Mouse (Mus musculus) embryonic facial prominence, embryonic 10.5 days (tissue): ENCODE measurements around the gene Nmur1. TPM values are rescaled to one million over a fixed set of nuclear protein-coding genes. Genes with fewer than 3 reads are reported as not detected.
A peak's percentile ranks its signal among the peaks of the same experiment; 100 is the strongest.

ENCODE experiments used
- DNase-seq: peaks from one replicate; pipeline ENCODE4 v3.0.0-alpha.2; 2017; ENCODE audit warnings: low spot score
- H3K27ac ChIP-seq: fragments of 300-500 bp; sonication (generic); replicated peaks from 2 replicates; pipeline ENCODE4 v1.5.1; 2016; ENCODE audit warnings: mild to moderate bottlenecking
- H3K27me3 ChIP-seq: fragments of 300-500 bp; sonication (generic); replicated peaks from 2 replicates; pipeline ENCODE4 v1.6.1; 2016; ENCODE audit warnings: low read depth, mild to moderate bottlenecking; ENCODE audit not compliant: poor library complexity, severe bottlenecking
- H3K36me3 ChIP-seq: fragments of 300-500 bp; sonication (generic); replicated peaks from 2 replicates; pipeline ENCODE4 v1.6.1; 2016; ENCODE audit warnings: mild to moderate bottlenecking, moderate library complexity
- H3K4me1 ChIP-seq: fragments of 300-500 bp; sonication (generic); 2 replicates; pipeline ENCODE4 v1.6.1; 2016
- H3K4me3 ChIP-seq: fragments of 300-500 bp; sonication (generic); 2 replicates; pipeline ENCODE4 v1.5.1; 2016; ENCODE audit warnings: mild to moderate bottlenecking, moderate library complexity
- H3K9me3 ChIP-seq: fragments of 300-500 bp; sonication (generic); 2 replicates; pipeline ENCODE4 v1.6.1; 2016; ENCODE audit warnings: mild to moderate bottlenecking
- WGBS: fragments of 180-500 bp; shearing (Covaris S2); methylation state at CpG from one replicate; pipeline ENCODE4 v1.1.7; 2016; 5-methylcytosine and 5-hydroxymethylcytosine counted together
- polyA plus RNA-seq: library from polyadenylated mRNA; unstranded; fragments of >200 nt; fragmentation: Nextera tagmentation; extraction: Ambion mirVana; gene quantifications from 2 replicates; pipeline ENCODE4 v1.2.1, GENCODE M21; 2016

Nmur1 gene
- polyA plus RNA-seq, 1 experiment from 2014 or later = 0.24 TPM

- DNase-seq = no peak
- H3K4me1 ChIP-seq = peaks cover 85% of the 10 kb centered on the region
- 80% methylated on average over 2 of the region's 2 CpGs for WGBS
- no peaks in the 10 kb centered on the region for H3K36me3 ChIP-seq
- H3K27me3 ChIP-seq = peaks cover 14% of the 10 kb centered on the region; the same call in 1 of the 2 replicates
- H3K9me3 ChIP-seq = no peaks in the 10 kb centered on the region
- H3K4me3 ChIP-seq = no peak overlapping the region
- peak overlapping the region; percentile 5; the same call in 1 of the 2 replicates for H3K27ac ChIP-seq
These were observed 12.5 kb upstream of the Nmur1 start for GRCm38 (mm10) chr1:86438501-86438900.

DNA sequence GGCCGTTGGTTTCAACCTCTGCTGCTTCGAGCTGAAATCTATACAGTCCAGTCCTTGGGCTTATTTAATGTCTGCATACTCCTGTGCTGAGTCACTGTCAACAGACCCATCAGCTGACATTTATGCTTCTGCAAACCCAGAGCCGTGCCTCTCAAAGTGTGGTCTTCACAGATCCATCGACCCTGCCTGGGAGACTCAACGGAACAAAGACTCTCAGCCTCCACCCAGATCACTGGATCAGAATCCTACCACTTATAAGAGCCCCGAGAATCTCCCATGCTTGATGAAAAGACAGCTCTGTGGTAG, 11.9 kb upstream of the Nmur1 start:
- DNase-seq = no peak
- Histone ChIP-seq H3K4me1 (peaks cover 85% of the 10 kb centered on the region), H3K27me3 (peaks cover 14% of the 10 kb centered on the region; the same call in 1 of the 2 replicates), H3K4me3 (no peak overlapping the region), H3K9me3 (no peaks in the 10 kb centered on the region), H3K36me3 (no peaks in the 10 kb centered on the region), H3K27ac (peak overlapping the region; percentile 5; the same call in 1 of the 2 replicates)
- WGBS = 83% methylated on average over 6 of the region's 6 CpGs

- Histone ChIP-seq H3K36me3 (no peaks in the 10 kb centered on the region), H3K27me3 (peaks cover 14% of the 10 kb centered on the region; the same call in 1 of the 2 replicates), H3K9me3 (no peaks in the 10 kb centered on the region), H3K4me1 (peaks cover 79% of the 10 kb centered on the region), H3K4me3 (no peak overlapping the region), H3K27ac (peak overlapping the region; percentile 5; the same call in 1 of the 2 replicates)
- 75% methylated on average over 9 of the region's 9 CpGs for WGBS
- no peak for DNase-seq
These were observed 11.4 kb upstream of the Nmur1 start for GRCm38 (mm10) chr1:86437219-86438013.

- peak overlapping the region; percentile 99 for H3K27ac ChIP-seq
- H3K27me3 ChIP-seq = peaks cover 14% of the 10 kb centered on the region; the same call in 1 of the 2 replicates
- DNase-seq = peak; percentile 55
- WGBS = 35% methylated on average over 13 of the region's 13 CpGs
- H3K4me1 ChIP-seq = peaks cover 59% of the 10 kb centered on the region
- H3K9me3 ChIP-seq = no peaks in the 10 kb centered on the region
- H3K36me3 ChIP-seq = no peaks in the 10 kb centered on the region
- peak overlapping the region; percentile 71 for H3K4me3 ChIP-seq
These were observed 9.3 kb upstream of the Nmur1 start for GRCm38 (mm10) chr1:86435302-86435821.

DNA sequence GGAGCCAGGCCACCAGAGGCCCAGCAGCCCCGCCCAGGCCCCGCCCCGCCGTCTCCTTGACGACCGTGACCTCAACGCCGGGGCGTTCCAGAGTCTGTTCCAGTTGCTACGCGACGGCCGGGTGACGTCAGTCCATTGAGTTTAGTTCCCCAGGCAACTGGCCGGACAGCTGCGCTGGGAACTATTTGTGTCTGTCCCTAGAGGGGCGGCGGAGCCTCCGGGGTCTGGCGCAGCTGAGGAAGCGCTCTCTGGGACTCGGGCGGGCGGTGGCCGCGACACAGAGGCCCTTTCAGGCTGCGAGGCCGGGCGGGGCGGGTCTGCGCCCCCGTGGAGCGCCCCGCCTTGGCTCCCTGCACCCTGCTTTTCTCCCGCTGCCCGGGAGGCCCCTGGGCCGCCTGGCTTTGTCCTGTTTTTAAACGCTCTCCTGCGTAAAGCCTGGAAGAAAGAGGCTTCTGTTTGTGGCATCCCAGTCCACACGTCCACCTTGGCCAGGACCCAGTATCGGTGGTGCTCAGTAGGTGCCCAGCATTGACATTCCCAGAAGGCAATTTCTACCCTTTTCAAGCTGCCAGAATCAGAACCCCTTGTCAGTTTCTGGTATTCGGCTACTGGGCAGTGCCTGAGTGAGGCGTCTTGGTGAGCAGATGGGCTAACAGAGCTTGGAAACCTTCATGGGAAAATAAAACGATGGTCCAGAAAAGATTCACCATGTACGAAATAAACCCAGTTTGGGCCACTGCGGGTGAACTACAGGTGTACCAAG, 8.6 kb upstream of the Nmur1 start:
- Histone ChIP-seq H3K9me3 (no peaks in the 10 kb centered on the region), H3K27me3 (peaks cover 11% of the 10 kb centered on the region; the same call in 1 of the 2 replicates), H3K36me3 (no peaks in the 10 kb centered on the region), H3K4me1 (peaks cover 52% of the 10 kb centered on the region), H3K4me3 (peak overlapping the region; percentile 71), H3K27ac (peak overlapping the region; percentile 99)
- 4% methylated on average over 46 of the region's 46 CpGs for WGBS
- DNase-seq = peak; percentile 100

DNA sequence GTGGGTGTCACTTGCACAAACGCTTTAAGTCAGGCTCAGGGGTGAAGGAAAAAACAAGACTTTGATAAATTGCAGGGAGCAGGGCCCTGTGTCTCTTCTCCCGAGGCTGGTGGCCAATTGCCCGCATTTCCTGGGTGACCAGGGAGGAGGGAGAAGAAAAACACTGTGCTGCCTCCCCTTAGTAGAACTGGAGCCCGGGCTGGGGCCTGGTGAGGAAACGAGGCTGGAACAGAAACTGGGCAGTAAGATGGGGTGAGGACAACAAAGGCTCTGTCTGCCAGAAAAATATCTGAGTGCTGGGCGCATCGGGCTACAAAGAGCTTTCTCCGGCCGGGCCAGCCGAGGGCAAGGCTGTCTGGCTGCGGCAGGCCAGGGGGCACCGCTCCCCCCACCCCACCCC, 8.0 kb upstream of the Nmur1 start:
- DNase-seq = no peak
- 3% methylated on average over 12 of the region's 12 CpGs for WGBS

GRCm38 (mm10) chr1:86433359-86433758, 7.3 kb upstream of the Nmur1 start:
- no peaks in the 10 kb centered on the region for H3K9me3 ChIP-seq
- 83% methylated on average over 7 of the region's 7 CpGs for WGBS
- no peaks in the 10 kb centered on the region for H3K27me3 ChIP-seq
- DNase-seq = no peak
- H3K4me3 ChIP-seq = peak overlapping the region; percentile 71; the same call in 1 of the 2 replicates
- H3K4me1 ChIP-seq = peaks cover 51% of the 10 kb centered on the region
- H3K27ac ChIP-seq = peak overlapping the region; percentile 99
- no peaks in the 10 kb centered on the region for H3K36me3 ChIP-seq

More for the DNA sequence above, 8.0 kb upstream of the Nmur1 start:
- no peaks in the 10 kb centered on the region for H3K36me3 ChIP-seq
- peak overlapping the region; percentile 71 for H3K4me3 ChIP-seq
- H3K4me1 ChIP-seq = peaks cover 51% of the 10 kb centered on the region
- peaks cover 5% of the 10 kb centered on the region; the same call in 1 of the 2 replicates for H3K27me3 ChIP-seq
- H3K9me3 ChIP-seq = no peaks in the 10 kb centered on the region
- peak overlapping the region; percentile 99 for H3K27ac ChIP-seq

DNA sequence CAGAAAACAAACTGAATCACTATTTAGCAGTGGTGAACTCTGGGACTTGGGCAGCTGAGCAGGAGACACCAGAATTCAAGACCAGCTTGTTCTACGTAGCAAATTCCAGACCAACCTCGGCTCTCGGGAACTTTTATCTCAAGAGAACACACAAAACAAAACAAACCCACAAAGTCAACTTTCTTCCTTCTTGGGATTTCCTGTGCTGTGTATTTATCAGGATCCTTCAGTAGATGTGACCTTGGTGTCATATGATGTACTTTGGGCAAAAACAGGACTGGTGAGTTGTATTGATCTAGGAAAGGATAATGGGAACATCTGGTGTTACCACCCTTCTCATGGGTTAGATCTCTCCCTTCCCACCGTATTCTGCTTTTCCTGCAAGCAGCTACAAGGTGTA, 6.8 kb upstream of the Nmur1 start:
- Histone ChIP-seq H3K9me3 (no peaks in the 10 kb centered on the region), H3K4me1 (peaks cover 45% of the 10 kb centered on the region), H3K4me3 (no peak overlapping the region), H3K27me3 (no peaks in the 10 kb centered on the region), H3K36me3 (no peaks in the 10 kb centered on the region), H3K27ac (peak overlapping the region; percentile 99; the same call in 1 of the 2 replicates)
- DNase-seq = no peak
- WGBS = 87% methylated on average over 4 of the region's 4 CpGs

DNA sequence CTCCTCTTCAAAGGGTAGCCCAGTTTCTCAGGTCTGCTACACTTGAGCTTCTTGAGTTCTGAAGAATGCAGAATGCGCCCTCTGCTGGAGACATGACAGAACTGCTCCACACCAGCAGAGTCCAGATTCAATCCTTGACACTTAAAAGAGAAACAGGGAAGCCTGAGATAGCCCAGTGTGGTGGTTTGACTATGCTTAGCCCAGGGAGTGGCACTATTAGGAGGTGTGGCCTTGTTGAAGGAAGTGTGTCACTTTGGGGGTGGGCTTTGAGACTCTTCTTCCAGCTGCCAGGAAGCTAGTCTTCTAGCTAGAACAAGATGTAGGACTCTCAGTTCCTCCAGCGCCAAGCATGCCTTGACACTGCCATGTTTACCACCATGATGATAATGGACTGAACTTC, 4.0 kb upstream of the Nmur1 start:
- Histone ChIP-seq H3K27ac (no peak overlapping the region), H3K4me1 (peaks cover 29% of the 10 kb centered on the region), H3K4me3 (no peak overlapping the region), H3K36me3 (no peaks in the 10 kb centered on the region), H3K9me3 (no peaks in the 10 kb centered on the region), H3K27me3 (no peaks in the 10 kb centered on the region)
- WGBS = 48% methylated on average over 2 of the region's 2 CpGs
- DNase-seq = peak; percentile 77

DNA sequence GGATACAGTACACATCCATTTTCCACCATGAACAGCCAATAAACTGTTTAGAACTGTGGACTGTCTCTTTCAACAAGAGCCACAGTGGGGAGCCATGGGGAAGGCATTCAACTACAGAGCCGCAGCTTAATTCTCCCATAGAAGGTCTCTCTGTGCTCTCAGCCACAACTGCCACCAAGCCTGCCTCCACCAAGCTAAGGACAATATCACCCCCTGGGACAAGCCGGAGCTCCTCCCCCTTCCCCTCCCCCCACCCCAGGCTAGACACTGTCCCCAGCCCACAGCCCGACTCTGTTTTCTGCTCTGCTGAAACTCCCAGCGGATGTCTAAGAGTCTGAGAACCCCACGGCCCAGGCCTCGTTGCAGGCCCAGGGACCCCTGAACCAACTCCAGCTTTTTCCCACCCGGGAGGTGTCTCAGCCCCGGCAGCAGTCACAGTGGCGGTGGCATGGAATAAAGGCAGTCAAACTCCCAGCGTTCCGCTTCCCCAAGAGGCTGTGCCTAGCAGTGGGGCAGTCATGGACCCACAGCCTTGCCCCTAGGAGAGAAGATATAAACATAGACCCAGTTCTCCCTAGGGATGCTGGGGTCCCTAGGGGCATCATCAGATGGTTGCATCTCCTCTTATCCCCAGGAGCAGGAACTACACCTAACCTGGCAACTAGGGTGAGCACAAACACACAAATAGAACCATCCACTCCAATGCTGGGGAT, 1.0 kb downstream of the Nmur1 start:
- no peaks in the 10 kb centered on the region for H3K27me3 ChIP-seq
- WGBS = 15% methylated on average over 11 of the region's 11 CpGs
- H3K9me3 ChIP-seq = no peaks in the 10 kb centered on the region
- peak overlapping the region; percentile 71 for H3K27ac ChIP-seq
- H3K4me3 ChIP-seq = 0 out of 2 replicates have a peak overlapping the region, but pooled peaks have one; percentile 2
- H3K4me1 ChIP-seq = peaks cover 29% of the 10 kb centered on the region
- H3K36me3 ChIP-seq = no peaks in the 10 kb centered on the region
- DNase-seq = peak; percentile 47

DNA sequence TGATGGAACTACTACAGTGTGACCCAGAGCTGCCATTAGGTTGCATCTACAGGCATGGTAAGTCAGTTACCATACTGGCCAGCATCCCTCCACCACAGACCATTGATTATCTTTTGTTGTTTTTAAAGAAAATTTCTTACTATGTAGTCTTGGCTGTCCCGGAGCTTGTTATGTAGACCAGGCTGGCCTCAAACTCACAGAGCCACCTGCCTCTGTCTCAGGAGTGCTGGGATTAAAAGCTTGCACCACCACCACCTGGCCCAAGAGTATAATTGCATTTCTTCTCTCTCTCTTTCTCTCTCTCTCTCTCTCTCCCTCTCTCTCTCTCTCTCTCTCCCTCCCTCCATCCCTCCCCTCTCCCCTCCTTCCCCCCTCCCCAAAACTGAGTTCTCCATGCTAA, 1.7 kb downstream of the Nmur1 start:
- H3K4me3 ChIP-seq = no peak overlapping the region
- no peaks in the 10 kb centered on the region for H3K27me3 ChIP-seq
- peaks cover 25% of the 10 kb centered on the region for H3K4me1 ChIP-seq
- WGBS = 69% methylated on average over 1 of the region's 1 CpGs
- no peaks in the 10 kb centered on the region for H3K36me3 ChIP-seq
- H3K9me3 ChIP-seq = no peaks in the 10 kb centered on the region
- H3K27ac ChIP-seq = peak overlapping the region; percentile 71; the same call in 1 of the 2 replicates
- no peak for DNase-seq

DNA sequence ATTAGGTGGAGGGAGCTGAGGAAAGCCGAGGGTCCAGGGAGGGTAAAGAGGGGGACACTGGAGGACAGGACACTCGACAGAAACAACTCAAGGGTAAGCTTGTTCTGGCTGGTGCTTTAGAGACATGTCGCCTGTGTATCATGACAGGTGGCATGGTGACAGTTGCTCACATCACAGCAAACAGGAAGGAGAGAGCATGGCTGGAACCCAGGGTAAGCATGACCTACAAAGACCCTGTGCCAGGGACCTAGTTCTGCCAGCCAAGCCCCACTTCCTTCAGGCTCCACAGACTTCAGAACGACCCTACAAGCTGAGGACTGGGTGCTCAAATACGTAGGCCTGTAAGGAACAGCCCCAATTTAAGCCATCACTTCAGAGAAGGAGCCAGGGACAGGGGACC, 2.1 kb downstream of the Nmur1 start:
- H3K4me3 ChIP-seq = no peak overlapping the region
- H3K27ac ChIP-seq = 0 out of 2 replicates have a peak overlapping the region, but pooled peaks have one; percentile 19
- 79% methylated on average over 5 of the region's 5 CpGs for WGBS
- H3K4me1 ChIP-seq = peaks cover 25% of the 10 kb centered on the region
- H3K36me3 ChIP-seq = no peaks in the 10 kb centered on the region
- no peak for DNase-seq
- no peaks in the 10 kb centered on the region for H3K27me3 ChIP-seq
- no peaks in the 10 kb centered on the region for H3K9me3 ChIP-seq
